Mouse (Mus musculus): Measurements from ENCODE around the gene Fam78b. TPM values are rescaled to one million over a fixed set of nuclear protein-coding genes. Genes with fewer than 3 reads are reported as not detected.

Gene Fam78b
- 0.51 to 0.83 TPM (median 0.63 TPM) in 4 replicates for total RNA-seq (2023; ENCODE audit: inconsistent age)

GRCm38 (mm10) chr1:167001174-167001843 is at the start of gene Fam78b:
Gene Fam78b (plus strand): TSS chr1:167001417.

